Mouse (Mus musculus) cerebellum, adult 2 months (tissue): ENCODE results near the gene Hopx. TPM values are rescaled to one million over a fixed set of nuclear protein-coding genes. Genes with fewer than 3 reads are reported as not detected.

Source experiments
- DNase-seq, 2 experiments: peaks; one replicate each; pipeline ENCODE4 v3.0.0; 2021
- H3K27ac ChIP-seq: fragments of 200-500 bp; 2 replicates; pipeline ENCODE4 v1.5.1; 2012; ENCODE audit warnings: low read length, control low read depth, inconsistent platforms; ENCODE audit not compliant: insufficient read depth
- H3K27me3 ChIP-seq: fragments of 200-500 bp; 2 replicates; pipeline ENCODE4 v1.6.1; 2012; ENCODE audit warnings: inconsistent platforms, mild to moderate bottlenecking, low read length, moderate library complexity; ENCODE audit not compliant: control insufficient read depth, insufficient read depth
- H3K4me1 ChIP-seq: fragments of 200-500 bp; 2 replicates; pipeline ENCODE4 v1.6.1; 2011; ENCODE audit warnings: low read length; ENCODE audit not compliant: control insufficient read depth, insufficient read depth
- H3K4me3 ChIP-seq: fragments of 200-500 bp; replicated peaks from 2 replicates; pipeline ENCODE3; 2011; ENCODE audit warnings: mild to moderate bottlenecking, low read depth, low read length, control low read depth; ENCODE audit not compliant: insufficient read depth
- CTCF ChIP-seq: fragments of 200-500 bp; IDR thresholded peaks from 2 replicates; pipeline ENCODE4 v1.5.1; 2011; ENCODE audit warnings: low read depth, mild to moderate bottlenecking, control low read depth, low read length, moderate library complexity, borderline replicate concordance; ENCODE audit not compliant: insufficient read depth
- POLR2A ChIP-seq: fragments of 200-500 bp; IDR thresholded peaks from 2 replicates; pipeline ENCODE4 v1.6.1; 2011; ENCODE audit warnings: low read length, control low read depth, borderline replicate concordance; ENCODE audit not compliant: insufficient read depth
- WGBS: fragments of 180-500 bp; shearing (Covaris S2); methylation state at CpG from one replicate; pipeline ENCODE4 v1.1.7; 2018; 5-methylcytosine and 5-hydroxymethylcytosine counted together
- polyA plus RNA-seq: library from polyadenylated mRNA; depleted of rRNA; stranded (reverse); fragments of >200 nt; gene quantifications from 2 replicates; pipeline ENCODE4 v1.2.3, GENCODE M21; 2012

Gene Hopx
- polyA plus RNA-seq, 1 experiment = 238 TPM

DNA sequence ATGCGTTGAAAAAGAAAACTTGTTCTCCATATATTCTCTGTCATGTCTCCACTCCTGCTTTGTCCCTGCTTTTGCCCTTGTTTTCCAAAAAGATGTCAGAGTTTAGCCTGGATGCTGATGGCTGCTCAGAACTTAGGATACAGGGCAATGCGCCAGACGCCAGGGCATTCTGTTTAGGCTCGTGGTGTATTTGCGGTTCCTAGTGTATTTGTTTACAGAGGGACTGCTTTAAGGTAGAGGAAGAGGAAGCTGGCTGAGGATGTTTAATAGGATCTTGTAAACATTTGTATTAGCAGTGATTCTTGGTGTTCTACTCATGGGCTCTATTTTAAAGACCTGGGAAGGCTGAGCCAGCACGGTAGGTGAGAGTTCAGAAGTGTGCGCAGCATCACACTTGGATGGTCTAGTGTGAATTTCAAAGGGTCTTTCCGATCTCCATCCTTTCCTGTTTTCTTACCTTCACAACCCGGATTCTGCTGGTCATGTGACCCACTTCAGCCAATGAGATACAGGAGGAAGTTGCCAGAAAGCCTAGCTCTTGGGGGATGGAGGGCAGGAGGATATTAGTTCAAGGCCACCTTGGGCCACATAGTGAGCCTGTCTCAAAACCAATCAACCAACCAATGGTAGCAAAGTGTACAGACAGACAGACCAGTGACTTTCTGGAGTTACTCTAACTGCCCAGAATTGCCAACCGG, 29.0 kb downstream of the Hopx start:
- H3K4me1 ChIP-seq = no peaks in the 10 kb centered on the region
- H3K4me3 ChIP-seq = no peak overlapping the region
- WGBS = 69% methylated on average over 10 of the region's 10 CpGs
- no peaks in the 10 kb centered on the region; the same call in 1 of the 2 replicates for H3K27me3 ChIP-seq
- no peak for DNase-seq
- TF ChIP-seq POLR2A (no peak), CTCF (no peak)
- H3K27ac ChIP-seq = no peak overlapping the region

DNA sequence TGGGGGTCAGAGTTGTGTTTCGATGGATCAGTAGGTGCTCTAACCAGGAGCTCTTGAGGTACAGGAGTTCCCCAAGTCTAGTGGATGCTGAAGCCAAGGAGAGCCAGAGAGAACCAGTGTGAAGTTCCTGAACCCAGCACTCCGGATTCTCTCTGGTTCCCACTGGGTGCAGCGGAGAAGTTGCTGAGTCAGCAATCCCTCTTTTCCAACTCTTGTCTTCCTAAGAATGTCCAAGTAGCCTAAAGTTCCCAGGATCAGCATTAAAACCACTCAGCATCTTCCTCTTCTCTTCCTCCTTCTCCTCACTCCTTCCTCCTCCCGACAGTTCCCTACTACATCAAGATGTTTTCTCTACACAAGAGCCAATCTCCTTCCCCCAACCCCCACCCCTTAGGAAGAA, 30.5 kb downstream of the Hopx start:
- H3K27me3 ChIP-seq = no peaks in the 10 kb centered on the region; the same call in 1 of the 2 replicates
- no peak for DNase-seq
- 92% methylated on average over 4 of the region's 4 CpGs for WGBS
- no peak overlapping the region for H3K27ac ChIP-seq
- TF ChIP-seq POLR2A (no peak), CTCF (no peak)
- no peaks in the 10 kb centered on the region for H3K4me1 ChIP-seq
- no peak overlapping the region for H3K4me3 ChIP-seq

DNA sequence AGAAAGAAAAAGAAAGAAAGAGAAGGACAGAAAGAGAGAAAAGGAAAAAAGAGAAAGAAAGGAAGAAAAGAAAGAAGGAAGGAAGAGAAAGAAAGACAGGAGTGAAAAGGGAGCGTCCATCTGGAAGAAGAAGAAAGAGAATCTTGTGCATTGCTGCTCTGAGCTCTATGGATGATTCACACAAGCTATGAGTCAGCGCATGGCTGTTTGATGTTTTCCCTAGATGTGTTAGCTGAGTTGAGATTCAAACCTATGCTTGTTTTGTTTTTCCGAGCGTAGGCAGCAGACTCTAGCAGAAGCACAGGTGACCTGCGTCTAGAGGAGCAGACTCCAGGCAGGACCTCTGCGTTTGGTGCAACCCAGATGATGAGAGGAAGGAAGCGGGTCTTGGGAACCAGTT, 32.2 kb downstream of the Hopx start:
- TF ChIP-seq CTCF (no peak), POLR2A (no peak)
- Histone ChIP-seq H3K4me1 (no peaks in the 10 kb centered on the region), H3K27ac (no peak overlapping the region), H3K4me3 (no peak overlapping the region), H3K27me3 (no peaks in the 10 kb centered on the region; the same call in 1 of the 2 replicates)
- 88% methylated on average over 7 of the region's 7 CpGs for WGBS
- DNase-seq = no peak

DNA sequence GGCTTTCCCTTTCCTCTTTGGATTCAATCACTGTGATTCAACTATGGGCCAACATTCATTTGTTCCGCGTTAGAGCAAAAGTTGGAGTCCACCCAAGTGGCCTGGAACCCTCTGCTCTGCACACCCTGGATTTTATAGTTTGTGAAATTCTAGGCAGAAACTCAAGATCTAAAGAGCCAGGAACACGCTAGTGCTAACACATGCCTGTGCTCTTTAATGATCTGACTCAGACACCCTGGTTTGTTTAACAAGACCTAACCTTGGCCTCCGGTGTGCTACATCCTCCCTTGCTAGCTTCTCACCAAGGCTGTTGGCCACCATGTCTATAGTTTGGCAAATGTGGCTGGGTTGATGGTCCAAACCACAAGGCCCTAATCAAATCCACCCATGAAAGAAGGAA, 34.2 kb downstream of the Hopx start:
- TF ChIP-seq CTCF (no peak), POLR2A (no peak)
- no peak for DNase-seq
- Histone ChIP-seq H3K4me3 (no peak overlapping the region), H3K4me1 (no peaks in the 10 kb centered on the region), H3K27me3 (no peaks in the 10 kb centered on the region; the same call in 1 of the 2 replicates), H3K27ac (no peak overlapping the region)
- 31% methylated on average over 4 of the region's 4 CpGs for WGBS

DNA sequence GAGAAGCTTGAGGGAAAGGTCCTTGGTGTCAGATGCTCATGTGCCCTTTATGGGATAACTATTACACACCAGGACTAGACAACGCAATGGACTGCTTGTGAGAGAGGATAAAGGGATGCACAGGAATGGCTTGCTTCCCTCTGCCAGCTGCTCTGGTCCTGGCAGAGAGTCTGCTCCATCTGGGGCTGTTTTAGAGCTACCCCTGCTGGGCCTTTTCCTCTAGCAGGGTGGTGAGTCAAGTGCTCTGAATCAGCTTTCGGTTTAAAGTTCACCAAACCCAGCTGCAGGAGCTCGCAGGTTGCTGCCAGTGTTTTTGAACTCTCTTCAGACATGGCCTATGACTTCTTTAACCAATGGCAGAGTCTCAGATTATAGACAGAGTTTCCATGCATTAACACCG, 39.0 kb downstream of the Hopx start:
- Histone ChIP-seq H3K27ac (no peak overlapping the region), H3K4me1 (no peaks in the 10 kb centered on the region), H3K27me3 (no peaks in the 10 kb centered on the region), H3K4me3 (no peak overlapping the region)
- 32% methylated on average over 4 of the region's 4 CpGs for WGBS
- TF ChIP-seq CTCF (no peak), POLR2A (no peak)
- no peak for DNase-seq

DNA sequence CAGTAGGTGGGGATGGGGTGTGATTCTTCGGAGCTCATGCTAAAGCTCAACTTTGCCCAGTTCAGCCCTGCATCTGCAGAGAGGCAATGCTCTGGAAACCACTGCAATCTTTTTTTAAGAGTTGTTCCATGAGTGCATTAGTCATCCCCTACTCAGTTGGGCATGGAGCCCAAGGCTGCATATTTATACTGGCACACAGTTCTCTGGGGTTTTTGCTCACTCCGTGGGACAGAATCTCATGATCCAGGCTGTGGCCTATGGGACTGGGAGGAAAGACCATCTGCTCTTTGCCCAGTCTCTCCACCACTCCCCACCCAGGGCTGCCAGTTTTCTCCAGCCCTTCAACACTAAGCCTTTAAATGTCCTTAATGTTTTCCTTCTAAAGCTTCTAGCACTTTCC, 40.0 kb downstream of the Hopx start:
- no peak for DNase-seq
- Histone ChIP-seq H3K4me3 (no peak overlapping the region), H3K27me3 (no peaks in the 10 kb centered on the region), H3K27ac (no peak overlapping the region), H3K4me1 (no peaks in the 10 kb centered on the region)
- TF ChIP-seq CTCF (no peak), POLR2A (no peak)
- WGBS = 41% methylated on average over 2 of the region's 2 CpGs

DNA sequence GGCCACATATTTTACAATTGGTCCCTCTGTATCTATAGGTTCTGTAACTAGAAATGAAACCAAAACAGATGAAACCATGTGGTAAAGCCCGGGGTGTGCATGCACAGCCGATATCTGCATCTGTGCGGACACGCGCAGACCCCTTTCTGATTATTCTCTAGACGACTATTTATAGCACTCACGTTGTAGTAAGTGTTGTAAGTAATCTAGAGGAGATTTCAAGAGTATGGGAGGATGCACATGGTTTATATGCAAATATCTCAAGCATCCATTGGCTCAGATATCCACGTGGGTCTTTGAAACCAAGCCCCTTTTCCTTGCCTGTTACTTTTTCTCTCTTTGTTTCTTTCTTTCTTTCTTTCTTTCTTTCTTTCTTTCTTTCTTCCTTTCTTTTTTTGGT, 41.1 kb downstream of the Hopx start:
- Histone ChIP-seq H3K27me3 (no peaks in the 10 kb centered on the region), H3K4me1 (no peaks in the 10 kb centered on the region), H3K27ac (no peak overlapping the region), H3K4me3 (no peak overlapping the region)
- no peak for TF ChIP-seq CTCF
- TF ChIP-seq POLR2A = no peak
- no peak for DNase-seq
- 89% methylated on average over 8 of the region's 8 CpGs for WGBS

DNA sequence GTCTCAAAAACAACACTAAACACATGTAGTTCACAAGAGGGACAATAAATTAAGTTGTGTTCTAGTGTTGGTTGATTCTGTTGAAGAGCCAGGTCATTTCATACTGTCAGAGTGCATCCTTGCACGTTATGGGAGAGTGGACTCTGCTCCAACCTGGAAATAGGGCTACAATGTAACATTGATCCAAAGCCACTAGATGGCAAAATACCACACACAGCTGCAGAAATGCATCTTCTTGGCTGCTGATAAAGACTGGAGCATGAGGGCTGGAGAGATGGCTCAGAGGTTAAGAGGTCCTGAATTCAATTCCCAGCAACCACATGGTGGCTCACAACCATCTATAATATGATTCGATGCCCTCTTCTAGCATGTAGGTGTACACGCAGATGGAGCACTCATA, 43.3 kb downstream of the Hopx start:
- H3K27me3 ChIP-seq = no peaks in the 10 kb centered on the region
- H3K27ac ChIP-seq = no peak overlapping the region
- 79% methylated on average over 3 of the region's 3 CpGs for WGBS
- H3K4me3 ChIP-seq = no peak overlapping the region
- H3K4me1 ChIP-seq = no peaks in the 10 kb centered on the region
- no peak for DNase-seq
- no peak for TF ChIP-seq CTCF
- TF ChIP-seq POLR2A = no peak
